Mouse (Mus musculus): ENCODE results near the gene Pfkp.
A peak's percentile ranks its signal among the peaks of the same experiment; 100 is the strongest.

Gene Pfkp

GRCm38 (mm10) chr13:6648669-6649233 lies at the start of gene Pfkp:
Pfkp (minus strand) TSS chr13:6648777.
- DNase-seq (ENCODE audit: low read depth, low spot score), result peak; percentile 81

GRCm38 (mm10) chr13:6690607-6691006 lies 42.0 kb upstream of the Pfkp start:
- DNase-seq (ENCODE audit: low read depth, low spot score), result no peak

- DNase-seq (ENCODE audit: low read depth, low spot score), result no peak
These were observed 41.4 kb upstream of the Pfkp start for GRCm38 (mm10) chr13:6689962-6690361.

- peak; percentile 32 for DNase-seq (ENCODE audit: low read depth, low spot score)
These were observed 40.3 kb upstream of the Pfkp start for GRCm38 (mm10) chr13:6688790-6689433.

GRCm38 (mm10) chr13:6666887-6667286 lies 18.3 kb upstream of the Pfkp start:
- DNase-seq (ENCODE audit: low read depth, low spot score), result no peak

GRCm38 (mm10) chr13:6665506-6665905 lies 16.9 kb upstream of the Pfkp start:
- DNase-seq (ENCODE audit: low read depth, low spot score), result no peak

GRCm38 (mm10) chr13:6664216-6664615 lies 15.6 kb upstream of the Pfkp start:
- no peak for DNase-seq (ENCODE audit: low read depth, low spot score)

GRCm38 (mm10) chr13:6659314-6659713 lies 10.7 kb upstream of the Pfkp start:
- no peak for DNase-seq (ENCODE audit: low read depth, low spot score)

- no peak for DNase-seq (ENCODE audit: low read depth, low spot score)
These were observed 8.7 kb upstream of the Pfkp start for GRCm38 (mm10) chr13:6657300-6657699.

GRCm38 (mm10) chr13:6649542-6649941 lies 965 bp upstream of the Pfkp start:
- no peak for DNase-seq (ENCODE audit: low read depth, low spot score)

- no peak for DNase-seq (ENCODE audit: low read depth, low spot score)
These were observed 447 bp downstream of the Pfkp start for GRCm38 (mm10) chr13:6647992-6648668.

GRCm38 (mm10) chr13:6647067-6647991 lies 1.2 kb downstream of the Pfkp start:
- DNase-seq (ENCODE audit: low read depth, low spot score), result no peak

GRCm38 (mm10) chr13:6646674-6647066 lies 1.9 kb downstream of the Pfkp start:
- no peak for DNase-seq (ENCODE audit: low read depth, low spot score)

- no peak for DNase-seq (ENCODE audit: low read depth, low spot score)
These were observed 2.3 kb downstream of the Pfkp start for GRCm38 (mm10) chr13:6646266-6646665.

GRCm38 (mm10) chr13:6643968-6644367 lies 4.6 kb downstream of the Pfkp start:
- DNase-seq (ENCODE audit: low read depth, low spot score), result no peak

- DNase-seq (ENCODE audit: low read depth, low spot score), result no peak
These were observed 5.6 kb downstream of the Pfkp start for GRCm38 (mm10) chr13:6643026-6643425.

- no peak for DNase-seq (ENCODE audit: low read depth, low spot score)
These were observed 6.1 kb downstream of the Pfkp start for GRCm38 (mm10) chr13:6642453-6642852.

- no peak for DNase-seq (ENCODE audit: low read depth, low spot score)
These were observed 7.1 kb downstream of the Pfkp start for GRCm38 (mm10) chr13:6641497-6641896.

GRCm38 (mm10) chr13:6639507-6640030 lies 9.0 kb downstream of the Pfkp start:
- no peak for DNase-seq (ENCODE audit: low read depth, low spot score)

- DNase-seq (ENCODE audit: low read depth, low spot score), result no peak
These were observed 9.6 kb downstream of the Pfkp start for GRCm38 (mm10) chr13:6638976-6639375.

- DNase-seq (ENCODE audit: low read depth, low spot score), result no peak
These were observed 10.2 kb downstream of the Pfkp start for GRCm38 (mm10) chr13:6638425-6638824.

All from brain, embryonic 18.5 days (tissue).